Mouse (Mus musculus) testis, adult 2 months (tissue): ENCODE results near the gene Cdc42se2.

Experiments
- CTCF ChIP-seq: fragments of 200-500 bp; IDR thresholded peaks from 2 replicates; pipeline ENCODE4 v1.5.1; 2012; ENCODE audit warnings: low read depth, mild to moderate bottlenecking, inconsistent platforms, low read length, moderate library complexity; ENCODE audit not compliant: control insufficient read depth, insufficient read depth, insufficient replicate concordance
- POLR2A ChIP-seq: fragments of 200-500 bp; IDR thresholded peaks from 2 replicates; pipeline ENCODE4 v1.6.1; 2012; ENCODE audit warnings: low read depth, mild to moderate bottlenecking, inconsistent platforms, low read length, moderate library complexity; ENCODE audit not compliant: control insufficient read depth

GRCm38 (mm10) chr11:54823467-54823866 lies 36.0 kb upstream of the Cdc42se2 start:
- no peak for TF ChIP-seq POLR2A
- no peak for TF ChIP-seq CTCF
